ENCODE assay signal across 8 mouse cellular contexts in the genomic region with DNA sequence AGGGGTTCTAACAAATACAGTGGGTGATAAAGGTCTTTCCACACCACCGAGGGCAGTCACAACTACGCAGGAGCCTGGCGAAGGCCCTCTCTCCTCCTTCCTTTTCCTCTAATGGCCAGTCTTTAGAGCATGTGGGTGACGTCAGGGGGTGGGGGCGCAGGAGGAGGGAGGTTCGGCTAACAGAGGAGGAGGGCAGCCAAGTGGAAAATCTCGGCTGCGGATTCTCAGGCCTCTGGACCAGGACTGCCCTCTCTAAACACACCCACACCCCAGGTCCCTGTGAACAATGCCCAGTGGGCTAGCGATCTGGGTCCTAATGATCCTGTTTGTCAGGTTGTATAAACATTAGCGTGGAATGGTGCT. TPM values are rescaled to one million over a fixed set of nuclear protein-coding genes. Genes with fewer than 3 reads are reported as not detected.
DNase-seq lines count a peak whose midpoint lies in the region; ATAC-seq and TF ChIP-seq lines count a peak whose summit lies in the region.

No protein-coding gene starts in this region.

- peak; percentile 88 for ATAC-seq in lung, embryonic 14.5 days (ENCODE audit: insufficient read depth)

- peaks cover 29% of the 10 kb centered on the region for H3K36me3 ChIP-seq in hindbrain, embryonic 10.5 days
- peaks cover 11% of the 10 kb centered on the region for H3K36me3 ChIP-seq in lung, embryonic 14.5 days (ENCODE audit: insufficient read depth)

- H3K9ac ChIP-seq in lung, embryonic 14.5 days = peak overlapping the region; percentile 84

- H3K4me2 ChIP-seq in lung, embryonic 14.5 days = peak overlapping the region; percentile 85

- H3K4me3 ChIP-seq in hindbrain, embryonic 10.5 days = peak overlapping the region; percentile 78
- peak overlapping the region; percentile 74 for H3K4me3 ChIP-seq in lung, embryonic 14.5 days (ENCODE audit: low read depth, low read length)

- no peaks in the 10 kb centered on the region for H3K9me3 ChIP-seq in hindbrain, embryonic 10.5 days
- H3K9me3 ChIP-seq in lung, embryonic 14.5 days (ENCODE audit: low read depth, low read length) = no peaks in the 10 kb centered on the region

- no peaks in the 10 kb centered on the region for H3K27me3 ChIP-seq in hindbrain, embryonic 10.5 days (ENCODE audit: insufficient read depth, poor library complexity, severe bottlenecking)
- no peaks in the 10 kb centered on the region for H3K27me3 ChIP-seq in lung, embryonic 14.5 days (ENCODE audit: insufficient read depth, low read length)

- peak; percentile 94 for DNase-seq in NIH3T3 (ENCODE audit: low read depth)
- DNase-seq in cerebellum, adult 9-11 months = peak; percentile 88
- peak; percentile 69 to 75 for DNase-seq in frontal cortex, postnatal 10 days (ENCODE audit: low spot score in 2 of 2)
- DNase-seq in hindbrain, embryonic 10.5 days (ENCODE audit: low spot score) = peak; percentile 87
- peak; percentile 83 for DNase-seq in layer of hippocampus, adult 9-11 months
- peak; percentile 82 for DNase-seq in lung, embryonic 14.5 days
- DNase-seq in ovary, postnatal 10 days (ENCODE audit: low spot score) = peak; percentile 35
- no peak for DNase-seq in c-Kit-positive CD71-positive TER-119-positive erythroid progenitor cells, embryonic 14.5 days (ENCODE audit: low spot score)

- no peak for TF ChIP-seq CTCF in lung, embryonic 14.5 days (IDR thresholded peaks at IDR 0.05; ENCODE audit: low read depth)

- H3K4me1 ChIP-seq in hindbrain, embryonic 10.5 days (replicated peaks) = peaks cover 26% of the 10 kb centered on the region
- peaks cover 5% of the 10 kb centered on the region; the same call in 1 of the 2 replicates for H3K4me1 ChIP-seq in lung, embryonic 14.5 days (ENCODE audit: insufficient read depth)

- peak overlapping the region; percentile 96 for H3K27ac ChIP-seq in hindbrain, embryonic 10.5 days
- H3K27ac ChIP-seq in lung, embryonic 14.5 days (ENCODE audit: low read depth) = peak overlapping the region; percentile 96

- under 1% methylated on average over 10 of the region's 10 CpGs for WGBS in hindbrain, embryonic 10.5 days
- 0% methylated on average over 9 of the region's 10 CpGs for WGBS in lung, embryonic 14.5 days

RNA-seq across cellular contexts. Expression of a gene that starts 17.8 kb away (rescaled TPM):
- 110 and 130 TPM in 2 replicates for polyA plus RNA-seq in hindbrain, embryonic 10.5 days (2016; fragmentation: Nextera tagmentation; extraction: Ambion mirVana)
- 73.2 and 75.2 TPM in 2 replicates for polyA plus RNA-seq in lung, embryonic 14.5 days (2014; fragmentation: Nextera tagmentation; extraction: Ambion mirVana)

RNA-seq across cellular contexts. Expression of a gene that starts 47.0 kb away (rescaled TPM):
- polyA plus RNA-seq in hindbrain, embryonic 10.5 days (2016; fragmentation: Nextera tagmentation; extraction: Ambion mirVana) = not detected in 2 replicates
- polyA plus RNA-seq in lung, embryonic 14.5 days (2014; fragmentation: Nextera tagmentation; extraction: Ambion mirVana) = not detected in 2 replicates

RNA-seq across cellular contexts. Expression of a gene that starts 47.1 kb away (rescaled TPM):
- polyA plus RNA-seq in hindbrain, embryonic 10.5 days (2016; fragmentation: Nextera tagmentation; extraction: Ambion mirVana) = 4.6 and 4.9 TPM in 2 replicates
- polyA plus RNA-seq in lung, embryonic 14.5 days (2014; fragmentation: Nextera tagmentation; extraction: Ambion mirVana) = 3.6 and 3.7 TPM in 2 replicates
